11 mouse cellular contexts compared by ENCODE assay signal in genomic region chr2:159491090-159491489, GRCm38 (mm10).
A peak's percentile ranks its signal among the peaks of the same experiment; 100 is the strongest.
DNase-seq lines count a peak whose midpoint lies in the region; ATAC-seq lines count a peak whose summit lies in the region.
"Had no signal": no experiment of that assay in that cellular context is flagged by ENCODE, and none has a peak within 500 bp of the region (broad histone marks: within the 10 kb centered on the region; RNA-seq: fewer than 3 reads in every experiment).

No protein-coding gene starts in this region.

- intact Hi-C loops in left cerebral cortex, postnatal 4 days (cut with DNase I) = no loop called here
- intact Hi-C loops in heart, postnatal 36 days (cut with DNase I) = loop anchor here (5.0 kb wide), 2 partner anchors 134 to 149 kb away; no protein-coding TSS in a partner anchor

- no peak overlapping the region for H3K4me3 ChIP-seq in embryonic facial prominence, embryonic 14.5 days (ENCODE audit: low read depth, low read length)
- H3K4me3 ChIP-seq: layer of hippocampus, adult 2 months; liver, embryonic 12.5 days; megakaryocyte, embryonic 14.5 days had no signal

- 18% methylated on average over 3 of the region's 3 CpGs for WGBS in embryonic facial prominence, embryonic 14.5 days

- H3K36me3 ChIP-seq in embryonic facial prominence, embryonic 14.5 days (ENCODE audit: control insufficient read depth, insufficient read depth, low read length) = no peaks in the 10 kb centered on the region
- H3K36me3 ChIP-seq: liver, embryonic 12.5 days had no signal

- H3K9ac ChIP-seq in embryonic facial prominence, embryonic 14.5 days (ENCODE audit: low read depth, low read length) = no peak overlapping the region
- H3K9ac ChIP-seq: liver, embryonic 12.5 days had no signal

- H3K4me2 ChIP-seq in embryonic facial prominence, embryonic 14.5 days (ENCODE audit: low read depth, low read length) = no peak overlapping the region
- H3K4me2 ChIP-seq: liver, embryonic 12.5 days had no signal

- peaks cover 5% of the 10 kb centered on the region; the same call in 1 of the 2 replicates for H3K9me3 ChIP-seq in embryonic facial prominence, embryonic 14.5 days (ENCODE audit: control insufficient read depth, low read length)
- H3K9me3 ChIP-seq: liver, embryonic 12.5 days had no signal

- H3K27ac ChIP-seq in embryonic facial prominence, embryonic 14.5 days (replicated peaks; ENCODE audit: low read depth, low read length) = 0 out of 2 replicates have a peak overlapping the region, but pooled peaks have one; percentile 2
- H3K27ac ChIP-seq: layer of hippocampus, adult 2 months; liver, embryonic 12.5 days had no signal

- no peaks in the 10 kb centered on the region for H3K27me3 ChIP-seq in embryonic facial prominence, embryonic 14.5 days (replicated peaks; ENCODE audit: control insufficient read depth, insufficient read depth, low read length)
- H3K27me3 ChIP-seq: liver, embryonic 12.5 days; megakaryocyte, embryonic 14.5 days had no signal

- H3K4me1 ChIP-seq in embryonic facial prominence, embryonic 14.5 days (ENCODE audit: control insufficient read depth, insufficient read depth, low read length) = no peaks in the 10 kb centered on the region
- H3K4me1 ChIP-seq: liver, embryonic 12.5 days; megakaryocyte, embryonic 14.5 days had no signal

- peak; percentile 82 for ATAC-seq in embryonic facial prominence, embryonic 14.5 days (ENCODE audit: low read depth)
- ATAC-seq: liver, embryonic 12.5 days had no signal

- DNase-seq in adrenal gland, postnatal 14 days = peak; percentile 10
- DNase-seq in adrenal gland, adult 8-10 months = no peak
- DNase-seq in left cerebral cortex, postnatal 4 days = peak; percentile 21
- DNase-seq in left cerebral cortex, adult 8-10 months (ENCODE audit: low spot score in 2 of 2) = no peak
- DNase-seq in embryonic facial prominence, embryonic 14.5 days (ENCODE audit: low spot score) = peak; percentile 88
- DNase-seq in heart, postnatal 36 days = peak; percentile 67 to 73
- no peak for DNase-seq in layer of hippocampus, postnatal 14 days (ENCODE audit: low spot score in 2 of 2)
- DNase-seq in cerebellum, adult 9-10 months = no peak

Comparison
In these comparisons a context has a peak if more than half of its experiments do, and no peak if none do; other contexts are left out.
1. DNase-seq: peak in adrenal gland, postnatal 14 days (single experiment), left cerebral cortex, postnatal 4 days (single experiment), embryonic facial prominence, embryonic 14.5 days (single experiment) and heart, postnatal 36 days (2 of 2); none in adrenal gland, adult 8-10 months (single experiment), left cerebral cortex, adult 8-10 months (0 of 2), layer of hippocampus, postnatal 14 days (0 of 2) and cerebellum, adult 9-10 months (single experiment).